Mouse (Mus musculus): ENCODE results near the gene Etv6. TPM values are rescaled to one million over a fixed set of nuclear protein-coding genes. Genes with fewer than 3 reads are reported as not detected.

Etv6 gene
- total RNA-seq, 2 experiments from 2014 or later, result 9.2 to 9.8 TPM

DNA sequence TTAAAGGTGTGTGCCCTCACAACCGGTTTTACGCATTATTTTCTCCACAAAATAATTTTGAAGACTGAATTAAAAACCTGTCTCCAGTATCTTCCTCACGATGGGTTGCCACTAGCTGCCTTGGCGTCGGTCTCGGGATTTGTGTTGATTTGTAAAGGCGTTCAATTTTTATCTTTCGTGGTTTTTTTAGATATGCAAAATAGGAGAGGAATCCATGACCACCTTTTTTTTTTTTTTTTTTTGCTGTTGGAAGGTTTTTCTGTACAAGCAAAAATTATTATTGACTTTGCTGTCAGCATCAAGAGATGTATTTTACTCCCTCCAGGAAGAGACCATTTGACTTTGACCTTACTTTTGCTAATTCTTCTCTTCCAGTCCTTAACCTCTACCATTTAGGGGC, 77.3 kb downstream of the Etv6 start:
- TF ChIP-seq CTCF (conservative IDR thresholded peaks at IDR 0.05), result no peak
- Histone ChIP-seq H3K27ac (no peak overlapping the region), H3K4me3 (no peak overlapping the region)
- DNase-seq (ENCODE audit: low spot score in 2 of 2), result no peak

GRCm38 (mm10) chr6:134113168-134113567, 77.7 kb downstream of the Etv6 start:
- no peak for TF ChIP-seq CTCF (conservative IDR thresholded peaks at IDR 0.05)
- Histone ChIP-seq H3K4me3 (no peak overlapping the region), H3K27ac (no peak overlapping the region)
- DNase-seq (ENCODE audit: low spot score in 2 of 2), result no peak

- Histone ChIP-seq H3K4me3 (no peak overlapping the region), H3K27ac (no peak overlapping the region)
- no peak for TF ChIP-seq CTCF (conservative IDR thresholded peaks at IDR 0.05)
- no peak for DNase-seq (ENCODE audit: low spot score in 2 of 2)
Observed at GRCm38 (mm10) chr6:134115219-134115968, 79.9 kb downstream of the Etv6 start.

DNA sequence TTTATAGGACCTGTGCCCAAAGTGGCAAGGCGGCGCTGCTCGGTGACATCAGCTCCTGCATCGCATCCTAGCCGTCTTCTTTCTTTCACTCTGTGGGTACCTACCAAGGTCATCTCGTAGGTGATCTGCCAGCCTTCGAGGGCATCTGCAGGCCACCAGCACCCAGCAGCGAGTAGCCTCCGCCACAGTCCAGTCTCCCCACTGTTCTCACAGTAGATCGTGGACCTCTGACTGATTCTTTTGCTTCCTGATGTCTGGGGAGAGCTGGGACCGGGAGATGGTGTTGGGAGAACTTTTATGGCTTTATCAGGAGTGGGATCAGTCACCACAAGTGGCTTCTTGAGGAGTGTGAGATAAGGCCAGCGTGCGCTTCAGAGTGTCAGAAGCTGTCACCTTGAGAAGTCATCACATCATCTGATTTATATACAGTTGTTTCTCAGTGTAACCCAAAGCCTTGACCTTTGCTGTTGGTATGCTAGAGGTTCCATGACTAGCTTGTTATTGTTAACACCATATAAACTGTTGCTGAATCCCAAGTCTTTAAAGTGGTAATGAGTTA, 82.0 kb downstream of the Etv6 start:
- H3K27ac ChIP-seq, result no peak overlapping the region
- TF ChIP-seq CTCF (conservative IDR thresholded peaks at IDR 0.05), result no peak
- no peak for DNase-seq (ENCODE audit: low spot score in 2 of 2)
- H3K4me3 ChIP-seq, result no peak overlapping the region

DNA sequence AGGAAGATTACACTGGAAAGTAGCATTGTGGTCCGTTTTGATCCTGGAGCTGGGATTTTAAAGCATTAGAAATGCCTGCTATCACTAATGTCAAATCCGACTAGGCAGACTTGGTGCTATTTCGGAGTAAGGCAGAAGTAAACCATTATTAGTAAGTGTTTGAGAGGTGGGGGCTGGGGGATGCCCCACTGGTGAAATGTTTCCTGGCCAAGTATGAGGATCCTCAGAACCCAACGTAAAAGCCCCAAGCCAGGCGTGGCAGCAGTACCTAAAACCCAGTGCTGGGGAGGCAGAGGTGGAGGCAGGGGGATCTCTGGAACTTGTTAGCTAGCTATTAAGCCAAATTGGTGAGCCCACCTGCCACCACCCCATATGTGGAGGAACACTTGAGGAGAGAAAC, 83.0 kb downstream of the Etv6 start:
- H3K27ac ChIP-seq, result no peak overlapping the region
- H3K4me3 ChIP-seq, result no peak overlapping the region
- no peak for TF ChIP-seq CTCF (conservative IDR thresholded peaks at IDR 0.05)
- DNase-seq (ENCODE audit: low spot score in 2 of 2), result no peak

GRCm38 (mm10) chr6:134119136-134119535, 83.6 kb downstream of the Etv6 start:
- no peak for TF ChIP-seq CTCF (conservative IDR thresholded peaks at IDR 0.05)
- H3K27ac ChIP-seq, result no peak overlapping the region
- DNase-seq (ENCODE audit: low spot score in 2 of 2), result no peak
- H3K4me3 ChIP-seq, result no peak overlapping the region

GRCm38 (mm10) chr6:134120227-134120626, 84.7 kb downstream of the Etv6 start:
- TF ChIP-seq CTCF (conservative IDR thresholded peaks at IDR 0.05), result no peak
- DNase-seq (ENCODE audit: low spot score in 2 of 2), result no peak
- H3K4me3 ChIP-seq, result no peak overlapping the region
- H3K27ac ChIP-seq, result no peak overlapping the region

DNA sequence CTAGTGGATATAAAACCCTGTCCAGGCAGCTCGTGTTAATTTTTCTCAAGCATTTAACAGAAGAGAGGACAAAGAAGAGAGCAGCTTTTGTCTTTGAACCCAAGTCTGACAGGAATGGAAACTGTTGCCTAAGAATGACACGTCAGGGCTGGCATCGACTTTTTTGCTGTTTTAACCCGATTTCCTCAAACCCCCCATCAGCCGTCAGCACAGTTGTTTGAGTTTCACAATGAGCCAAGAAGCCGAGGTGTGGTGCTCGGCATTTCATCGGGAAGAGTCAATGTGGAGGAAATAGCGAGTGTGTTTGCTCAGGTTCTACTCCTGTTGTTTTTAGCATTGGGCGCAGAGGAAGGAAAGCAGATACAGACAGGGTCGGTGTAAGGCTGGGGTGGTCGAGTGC, 85.2 kb downstream of the Etv6 start:
- Histone ChIP-seq H3K4me3 (no peak overlapping the region), H3K27ac (no peak overlapping the region)
- TF ChIP-seq CTCF (conservative IDR thresholded peaks at IDR 0.05), result no peak
- DNase-seq (ENCODE audit: low spot score in 2 of 2), result no peak

DNA sequence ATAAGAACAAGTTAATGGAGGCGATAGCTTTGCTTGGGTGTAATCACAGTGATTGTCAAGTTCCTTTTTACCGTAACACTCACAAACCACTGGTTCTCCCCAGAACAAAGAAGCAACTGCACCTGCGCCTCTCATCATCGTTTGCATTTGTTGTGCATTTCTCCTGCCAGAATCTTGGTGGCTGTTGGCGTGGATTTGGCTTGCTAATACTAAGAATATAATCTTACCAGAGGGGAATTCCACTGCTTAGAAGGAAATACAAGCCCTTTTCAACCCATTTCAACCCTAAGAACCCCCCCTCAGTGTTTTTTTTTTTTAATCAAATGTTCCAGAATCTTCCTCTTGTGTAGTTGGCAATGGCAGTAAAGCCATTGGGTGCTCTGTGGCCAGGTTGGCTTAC, 87.4 kb downstream of the Etv6 start:
- Histone ChIP-seq H3K4me3 (no peak overlapping the region), H3K27ac (no peak overlapping the region)
- DNase-seq (ENCODE audit: low spot score in 2 of 2), result no peak
- TF ChIP-seq CTCF (conservative IDR thresholded peaks at IDR 0.05), result no peak

GRCm38 (mm10) chr6:134123474-134123873, 88.0 kb downstream of the Etv6 start:
- no peak for DNase-seq (ENCODE audit: low spot score in 2 of 2)
- no peak for TF ChIP-seq CTCF (conservative IDR thresholded peaks at IDR 0.05)
- Histone ChIP-seq H3K4me3 (no peak overlapping the region), H3K27ac (no peak overlapping the region)

DNA sequence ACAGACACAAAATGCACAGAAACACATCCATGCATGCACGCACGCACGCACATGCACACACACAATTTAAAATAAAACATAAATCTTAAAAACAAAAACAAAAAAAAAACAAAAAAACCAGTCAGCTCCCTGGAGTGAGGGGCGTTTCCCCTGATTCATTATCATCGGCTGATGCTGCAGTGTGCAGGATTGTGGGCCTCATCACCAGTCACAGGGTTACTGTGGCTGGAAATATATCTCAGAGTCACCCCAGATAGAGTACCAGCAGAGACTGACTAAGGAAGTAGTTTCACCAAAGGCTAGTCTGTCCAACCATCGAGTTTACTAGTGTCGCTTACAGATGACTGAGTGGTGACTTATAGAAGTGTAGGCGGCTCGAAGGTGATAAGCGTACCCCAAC, 88.8 kb downstream of the Etv6 start:
- no peak overlapping the region for H3K4me3 ChIP-seq

GRCm38 (mm10) chr6:134127996-134128395, 92.5 kb downstream of the Etv6 start:
- no peak for TF ChIP-seq CTCF (conservative IDR thresholded peaks at IDR 0.05)
- no peak for DNase-seq (ENCODE audit: low spot score in 2 of 2)

More for the DNA sequence above, 88.8 kb downstream of the Etv6 start:
- no peak for DNase-seq (ENCODE audit: low spot score in 2 of 2)
- no peak overlapping the region for H3K27ac ChIP-seq
- TF ChIP-seq CTCF (conservative IDR thresholded peaks at IDR 0.05), result no peak

GRCm38 (mm10) chr6:134128594-134128993, 93.1 kb downstream of the Etv6 start:
- TF ChIP-seq CTCF (conservative IDR thresholded peaks at IDR 0.05), result no peak
- DNase-seq (ENCODE audit: low spot score in 2 of 2), result no peak
- no peak overlapping the region for H3K27ac ChIP-seq
- H3K4me3 ChIP-seq, result no peak overlapping the region

More at GRCm38 (mm10) chr6:134127996-134128395, 92.5 kb downstream of the Etv6 start:
- Histone ChIP-seq H3K4me3 (no peak overlapping the region), H3K27ac (no peak overlapping the region)

- DNase-seq (ENCODE audit: low spot score in 2 of 2), result no peak
- H3K27ac ChIP-seq, result no peak overlapping the region
- no peak for TF ChIP-seq CTCF (conservative IDR thresholded peaks at IDR 0.05)
- H3K4me3 ChIP-seq, result no peak overlapping the region
Observed at GRCm38 (mm10) chr6:134129848-134130247, 94.3 kb downstream of the Etv6 start.
